Mouse (Mus musculus) cerebellum, adult 2 months (tissue): ENCODE measurements around the gene Slc8b1. TPM values are rescaled to one million over a fixed set of nuclear protein-coding genes. Genes with fewer than 3 reads are reported as not detected.

ENCODE experiments used
- DNase-seq, 2 experiments: peaks; one replicate each; pipeline ENCODE4 v3.0.0; 2021
- H3K27ac ChIP-seq: fragments of 200-500 bp; 2 replicates; pipeline ENCODE4 v1.5.1; 2012; ENCODE audit warnings: low read length, control low read depth, inconsistent platforms; ENCODE audit not compliant: insufficient read depth
- H3K27me3 ChIP-seq: fragments of 200-500 bp; 2 replicates; pipeline ENCODE4 v1.6.1; 2012; ENCODE audit warnings: inconsistent platforms, mild to moderate bottlenecking, low read length, moderate library complexity; ENCODE audit not compliant: control insufficient read depth, insufficient read depth
- H3K4me1 ChIP-seq: fragments of 200-500 bp; 2 replicates; pipeline ENCODE4 v1.6.1; 2011; ENCODE audit warnings: low read length; ENCODE audit not compliant: control insufficient read depth, insufficient read depth
- H3K4me3 ChIP-seq: fragments of 200-500 bp; replicated peaks from 2 replicates; pipeline ENCODE3; 2011; ENCODE audit warnings: mild to moderate bottlenecking, low read depth, low read length, control low read depth; ENCODE audit not compliant: insufficient read depth
- CTCF ChIP-seq: fragments of 200-500 bp; IDR thresholded peaks from 2 replicates; pipeline ENCODE4 v1.5.1; 2011; ENCODE audit warnings: low read depth, mild to moderate bottlenecking, control low read depth, low read length, moderate library complexity, borderline replicate concordance; ENCODE audit not compliant: insufficient read depth
- POLR2A ChIP-seq: fragments of 200-500 bp; IDR thresholded peaks from 2 replicates; pipeline ENCODE4 v1.6.1; 2011; ENCODE audit warnings: low read length, control low read depth, borderline replicate concordance; ENCODE audit not compliant: insufficient read depth
- WGBS: fragments of 180-500 bp; shearing (Covaris S2); methylation state at CpG from one replicate; pipeline ENCODE4 v1.1.7; 2018; 5-methylcytosine and 5-hydroxymethylcytosine counted together
- polyA plus RNA-seq: library from polyadenylated mRNA; depleted of rRNA; stranded (reverse); fragments of >200 nt; gene quantifications from 2 replicates; pipeline ENCODE4 v1.2.3, GENCODE M21; 2012

Gene Slc8b1
- polyA plus RNA-seq, 1 experiment = 8.2 TPM

GRCm38 (mm10) chr5:120471538-120471937 lies 39.4 kb upstream of the Slc8b1 start:
- no peaks in the 10 kb centered on the region for H3K27me3 ChIP-seq
- no peak for DNase-seq
- no peaks in the 10 kb centered on the region for H3K4me1 ChIP-seq
- no peak overlapping the region for H3K27ac ChIP-seq
- 56% methylated on average over 4 of the region's 4 CpGs for WGBS
- TF ChIP-seq CTCF (no peak), POLR2A (no peak)
- no peak overlapping the region for H3K4me3 ChIP-seq

DNA sequence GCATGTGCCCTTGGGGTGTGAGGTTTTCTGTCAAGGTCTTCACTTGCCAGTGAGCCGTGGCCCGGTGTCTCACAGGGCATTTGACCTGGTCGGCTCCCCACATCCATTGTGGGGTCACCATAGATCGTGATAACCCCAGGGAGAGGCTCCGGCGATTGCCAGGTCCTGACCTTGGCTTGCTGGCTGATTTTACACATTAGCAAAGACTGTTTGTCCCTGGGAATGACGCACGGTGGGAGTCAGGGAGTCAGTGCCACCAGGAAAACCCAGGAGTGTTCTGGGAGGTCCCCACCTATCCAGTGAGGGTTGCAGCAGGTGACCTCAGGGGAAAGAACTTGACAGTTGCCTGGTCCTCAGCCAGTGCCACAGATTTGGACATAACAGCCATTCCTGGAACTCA lies 38.2 kb upstream of the Slc8b1 start, which contains the start of gene Sdsl:
Sdsl (minus strand) TSS at position 41 of the 400 bp plus-strand sequence.
- Histone ChIP-seq H3K4me1 (no peaks in the 10 kb centered on the region), H3K27ac (no peak within 1 kb of the TSS), H3K4me3 (no peak within 1 kb of the TSS), H3K27me3 (no peaks in the 10 kb centered on the region)
- WGBS = 72% methylated on average over 8 of the region's 8 CpGs
- TF ChIP-seq POLR2A = no peak
- no peak for TF ChIP-seq CTCF
- no peak for DNase-seq

- no peak overlapping the region for H3K27ac ChIP-seq
- TF ChIP-seq POLR2A (no peak), CTCF (no peak)
- H3K4me1 ChIP-seq = no peaks in the 10 kb centered on the region
- no peak overlapping the region for H3K4me3 ChIP-seq
- no peak for DNase-seq
- WGBS = 91% methylated on average over 2 of the region's 2 CpGs
- H3K27me3 ChIP-seq = no peaks in the 10 kb centered on the region
Measured at GRCm38 (mm10) chr5:120473361-120473760, 37.6 kb upstream of the Slc8b1 start.

DNA sequence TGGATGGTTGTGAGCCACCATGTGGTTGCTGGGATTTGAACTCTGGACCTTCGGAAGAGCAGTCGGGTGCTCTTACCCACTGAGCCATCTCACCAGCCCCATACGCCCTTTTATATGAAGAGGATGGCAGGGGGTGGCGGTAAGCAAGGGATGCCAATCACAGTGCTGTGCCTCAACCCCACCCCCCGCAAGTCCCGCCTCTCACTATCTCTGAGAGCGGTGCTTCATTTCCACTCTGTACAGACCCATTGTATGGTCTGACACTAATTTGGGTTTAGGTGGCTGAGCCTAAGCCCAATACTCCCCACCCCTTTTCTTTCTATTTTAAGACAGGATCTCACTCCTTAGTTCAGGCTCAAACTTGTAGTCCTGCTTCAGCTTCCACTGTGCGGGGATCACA lies 35.1 kb upstream of the Slc8b1 start:
- no peaks in the 10 kb centered on the region for H3K4me1 ChIP-seq
- H3K27me3 ChIP-seq = no peaks in the 10 kb centered on the region
- 61% methylated on average over 8 of the region's 8 CpGs for WGBS
- H3K4me3 ChIP-seq = no peak overlapping the region
- H3K27ac ChIP-seq = no peak overlapping the region
- no peak for DNase-seq
- TF ChIP-seq CTCF = no peak
- no peak for TF ChIP-seq POLR2A

- Histone ChIP-seq H3K4me3 (no peak within 1 kb of the TSS), H3K27ac (no peak within 1 kb of the TSS), H3K27me3 (no peaks in the 10 kb centered on the region), H3K4me1 (no peaks in the 10 kb centered on the region)
- 14% methylated on average over 13 of the region's 13 CpGs for WGBS
- DNase-seq = no peak
- TF ChIP-seq CTCF (no peak), POLR2A (no peak)
Measured at GRCm38 (mm10) chr5:120476296-120476695, 34.7 kb upstream of the Slc8b1 start, which contains the start of gene Sds. TSS of gene Sds (plus strand) at chr5:120476526.

- H3K4me1 ChIP-seq = no peaks in the 10 kb centered on the region
- H3K4me3 ChIP-seq = no peak overlapping the region
- WGBS = 90% methylated on average over 5 of the region's 5 CpGs
- no peaks in the 10 kb centered on the region for H3K27me3 ChIP-seq
- TF ChIP-seq POLR2A (no peak), CTCF (no peak)
- H3K27ac ChIP-seq = no peak overlapping the region
- DNase-seq = no peak
Measured at GRCm38 (mm10) chr5:120477993-120478392, 33.0 kb upstream of the Slc8b1 start.

DNA sequence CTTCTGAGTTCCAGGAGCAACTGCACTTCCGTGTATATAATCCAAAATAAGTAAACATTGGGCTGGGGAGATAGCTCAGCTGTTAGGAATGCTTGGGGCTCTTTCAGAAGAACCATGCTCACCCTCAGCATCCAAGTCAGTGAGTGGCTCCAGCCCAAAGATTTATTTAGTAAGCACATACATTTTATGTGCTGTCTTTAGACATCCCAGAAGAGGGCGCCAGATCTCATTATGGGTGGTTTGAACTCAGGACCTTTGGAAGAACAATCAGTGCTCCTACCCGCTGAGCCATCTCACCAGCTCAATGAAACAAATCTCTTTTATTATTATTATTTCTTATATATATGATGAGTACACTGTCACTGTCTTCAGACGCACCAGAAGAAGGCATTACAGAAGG lies 31.4 kb upstream of the Slc8b1 start:
- Histone ChIP-seq H3K27ac (no peak overlapping the region), H3K4me1 (no peaks in the 10 kb centered on the region), H3K4me3 (no peak overlapping the region), H3K27me3 (no peaks in the 10 kb centered on the region)
- 70% methylated on average over 4 of the region's 4 CpGs for WGBS
- no peak for DNase-seq
- TF ChIP-seq CTCF (no peak), POLR2A (no peak)

GRCm38 (mm10) chr5:120481205-120481604 lies 29.8 kb upstream of the Slc8b1 start:
- Histone ChIP-seq H3K4me1 (no peaks in the 10 kb centered on the region), H3K27ac (no peak overlapping the region), H3K4me3 (no peak overlapping the region), H3K27me3 (no peaks in the 10 kb centered on the region)
- WGBS = 24% methylated on average over 9 of the region's 9 CpGs
- DNase-seq = no peak
- TF ChIP-seq POLR2A (no peak), CTCF (no peak)

DNA sequence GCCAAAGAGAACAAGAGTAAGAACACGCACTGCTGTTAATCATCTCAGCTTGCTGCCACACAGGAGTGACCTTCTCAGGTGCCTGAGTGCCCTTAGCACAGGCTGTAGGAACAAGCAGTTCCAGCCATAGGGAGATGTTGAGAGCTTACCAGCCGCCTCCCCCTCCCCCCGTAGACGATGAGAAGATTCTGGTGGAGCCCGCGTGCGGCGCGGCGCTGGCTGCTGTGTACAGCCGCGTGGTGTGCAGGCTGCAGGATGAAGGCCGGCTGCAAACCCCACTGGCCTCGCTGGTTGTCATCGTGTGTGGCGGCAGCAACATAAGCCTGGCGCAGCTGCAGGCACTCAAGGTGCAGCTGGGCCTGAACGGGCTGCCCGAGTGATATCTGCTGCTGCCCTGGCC lies 27.6 kb upstream of the Slc8b1 start:
- no peak overlapping the region for H3K4me3 ChIP-seq
- 76% methylated on average over 19 of the region's 19 CpGs for WGBS
- TF ChIP-seq POLR2A (no peak), CTCF (no peak)

More for the DNA sequence above, 27.6 kb upstream of the Slc8b1 start:
- Histone ChIP-seq H3K4me1 (no peaks in the 10 kb centered on the region), H3K27me3 (no peaks in the 10 kb centered on the region), H3K27ac (no peak overlapping the region)
- DNase-seq = no peak
